Mouse (Mus musculus): ENCODE results near the gene Cflar. TPM values are rescaled to one million over a fixed set of nuclear protein-coding genes. Genes with fewer than 3 reads are reported as not detected.

Cflar gene
- total RNA-seq, 1 experiment = 16.4 TPM

DNA sequence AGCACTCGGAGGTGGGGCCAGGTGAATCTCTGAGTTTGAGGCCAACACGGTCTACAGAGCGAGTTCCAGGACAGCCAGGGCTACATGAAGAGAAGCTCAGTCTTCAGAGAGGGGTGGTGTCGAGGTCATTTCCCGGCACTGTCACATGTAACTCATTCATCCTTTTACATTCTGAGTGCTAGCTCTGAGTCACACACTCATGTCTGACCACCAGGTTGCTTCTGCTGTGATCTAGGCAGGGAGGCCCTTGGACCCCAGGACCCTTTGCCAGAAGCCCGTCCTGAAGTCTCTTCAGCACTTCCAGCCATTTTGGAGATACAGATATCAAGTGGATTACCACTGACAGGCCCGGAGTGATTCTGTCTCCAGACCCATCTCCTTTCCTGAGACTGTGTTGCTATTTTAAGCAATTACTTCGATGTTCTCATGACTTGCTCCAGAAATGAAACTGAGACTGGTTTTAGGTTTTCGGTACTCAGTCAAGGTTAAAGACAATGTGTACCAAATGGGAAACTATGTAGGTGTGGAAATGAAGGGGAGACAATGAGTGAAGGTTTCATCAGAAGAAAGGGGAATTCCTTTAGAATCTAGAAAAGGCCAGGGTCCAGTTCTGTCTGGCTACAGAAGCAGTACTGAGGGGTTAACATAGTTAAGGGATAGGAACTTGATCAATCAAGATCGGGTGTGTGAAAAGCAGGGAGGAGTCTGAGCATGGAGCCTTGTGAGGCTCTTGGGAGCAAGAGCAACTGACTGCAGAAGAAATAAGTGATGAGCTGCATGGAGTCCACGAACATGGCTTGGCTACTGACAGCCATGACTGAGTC lies 11.0 kb downstream of the Cflar start:
- Histone ChIP-seq H3K4me1 (ENCODE audit: control insufficient read depth in 2 of 2, insufficient read depth in 2 of 2, low read length in 2 of 2, poor library complexity in 1 of 2) (peaks cover 4 to 5% of the 10 kb centered on the region in 2 experiments; a peak in 1 of 4 replicates), H3K9me3 (ENCODE audit: control insufficient read depth, insufficient read depth, low read depth, low read length) (no peaks in the 10 kb centered on the region), H3K36me3 (ENCODE audit: control insufficient read depth, insufficient read depth, low read length, poor library complexity, severe bottlenecking) (no peaks in the 10 kb centered on the region), H3K4me3 (ENCODE audit: insufficient read depth in 1 of 2, low read depth in 1 of 2, low read length in 2 of 2, poor library complexity in 1 of 2, severe bottlenecking in 1 of 2) (no peak overlapping the region), H3K9ac (ENCODE audit: insufficient read depth, low read depth, low read length, poor library complexity, severe bottlenecking) (no peak overlapping the region), H3K27ac (ENCODE audit: insufficient read depth, low read depth, low read length, poor library complexity, severe bottlenecking) (no peak overlapping the region)
- DNase-seq (ENCODE audit: low read depth, low spot score) = no peak
- in situ Hi-C loops (cut with MboI; ENCODE audit: low sequenced_read_pairs in 2 of 2, unreplicated experiment in 2 of 2) = no loop called here
- TF ChIP-seq ZC3H11A (IDR thresholded peaks at IDR 0.05; ENCODE audit: borderline replicate concordance, low read depth, low read length) = no peak

DNA sequence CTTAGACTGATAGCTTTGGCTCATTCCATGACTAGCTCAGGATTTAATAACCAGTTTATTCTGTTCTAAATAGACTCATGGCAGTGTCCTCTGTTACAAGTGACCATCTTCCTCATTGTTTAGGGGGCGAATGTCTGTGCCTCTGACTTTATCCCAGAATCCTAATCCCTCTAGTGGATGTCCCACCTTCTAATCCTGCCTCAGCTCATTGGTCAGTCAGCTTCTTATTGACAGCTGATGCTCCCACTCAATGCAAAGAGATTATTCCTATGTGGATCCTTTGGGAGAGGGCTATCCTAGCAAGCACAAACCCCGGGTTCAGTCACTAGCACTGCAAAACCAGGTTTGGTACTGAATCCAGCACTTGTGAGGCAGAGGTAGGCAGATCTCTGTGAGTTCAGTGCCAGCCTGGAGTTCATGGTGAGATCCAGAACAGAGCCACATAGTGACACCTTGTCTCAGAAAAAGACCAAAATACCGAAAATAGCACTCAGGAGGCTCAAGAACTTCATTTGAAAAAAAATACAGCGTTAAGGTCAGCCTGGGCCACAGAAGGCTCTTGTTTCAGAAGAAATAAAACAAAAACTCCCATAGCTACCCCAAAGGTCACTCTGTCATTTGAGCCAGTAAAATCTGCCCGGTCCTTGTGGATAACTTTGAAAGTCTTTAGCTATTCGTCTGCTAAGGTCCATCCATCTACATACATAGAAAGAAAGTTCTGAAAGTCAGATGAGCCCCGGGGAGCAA lies 11.9 kb downstream of the Cflar start:
- no peak for DNase-seq (ENCODE audit: low read depth, low spot score)
- no peak for TF ChIP-seq ZC3H11A (IDR thresholded peaks at IDR 0.05; ENCODE audit: borderline replicate concordance, low read depth, low read length)
- TF ChIP-seq ZNF384 (IDR thresholded peaks at IDR 0.05; ENCODE audit: low read depth, low read length) = no peak
- TF ChIP-seq HCFC1 (IDR thresholded peaks at IDR 0.05; ENCODE audit: borderline replicate concordance, insufficient read depth, low read length) = no peak
- TF ChIP-seq CHD2 (IDR thresholded peaks at IDR 0.05; ENCODE audit: low read depth, low read length) = no peak
- no peak for TF ChIP-seq MAFK (IDR thresholded peaks at IDR 0.05; ENCODE audit: insufficient read depth, low read depth, low read length)
- no peak overlapping the region for H3K27ac ChIP-seq (ENCODE audit: insufficient read depth, low read depth, low read length, poor library complexity, severe bottlenecking)
- in situ Hi-C loops (cut with MboI; ENCODE audit: low sequenced_read_pairs in 2 of 2, unreplicated experiment in 2 of 2) = no loop called here
- H3K9me3 ChIP-seq (ENCODE audit: control insufficient read depth, insufficient read depth, low read depth, low read length) = no peaks in the 10 kb centered on the region
- no peak overlapping the region for H3K9ac ChIP-seq (ENCODE audit: insufficient read depth, low read depth, low read length, poor library complexity, severe bottlenecking)
- H3K36me3 ChIP-seq (ENCODE audit: control insufficient read depth, insufficient read depth, low read length, poor library complexity, severe bottlenecking) = no peaks in the 10 kb centered on the region
- no peak overlapping the region for H3K4me3 ChIP-seq (ENCODE audit: insufficient read depth in 1 of 2, low read depth in 1 of 2, low read length in 2 of 2, poor library complexity in 1 of 2, severe bottlenecking in 1 of 2)
- peaks cover 4 to 5% of the 10 kb centered on the region in 2 experiments; a peak in 1 of 4 replicates for H3K4me1 ChIP-seq (ENCODE audit: control insufficient read depth in 2 of 2, insufficient read depth in 2 of 2, low read length in 2 of 2, poor library complexity in 1 of 2)

DNA sequence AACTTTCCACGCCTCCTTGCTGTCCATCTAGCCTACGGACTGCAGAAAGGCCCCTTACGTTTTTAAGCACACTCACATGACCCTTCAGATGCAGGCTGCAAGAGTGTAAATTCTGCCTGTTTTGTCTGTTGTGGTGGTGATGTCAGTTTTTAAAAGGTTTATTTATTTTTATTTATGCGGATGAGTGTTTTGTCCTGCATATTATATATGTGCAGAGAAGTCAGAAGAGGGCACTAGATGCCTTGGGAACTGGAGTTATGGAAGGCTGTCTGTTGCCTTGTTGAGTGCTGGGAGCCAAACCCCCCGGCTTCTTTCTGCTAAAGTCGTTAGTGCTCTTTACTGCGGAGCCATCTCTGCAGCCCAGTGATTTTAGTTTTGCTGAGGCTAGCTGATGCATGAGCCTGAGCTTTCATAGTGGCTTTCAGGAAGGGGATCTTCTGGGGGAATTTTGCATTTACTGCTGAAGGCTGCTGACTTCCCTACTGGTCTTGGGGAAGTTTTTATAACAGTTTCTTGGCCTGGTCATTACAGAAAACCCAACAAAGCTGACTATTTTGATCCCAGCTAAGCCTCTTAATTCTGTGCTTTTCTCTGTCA lies 12.6 kb downstream of the Cflar start:
- no peaks in the 10 kb centered on the region for H3K36me3 ChIP-seq (ENCODE audit: control insufficient read depth, insufficient read depth, low read length, poor library complexity, severe bottlenecking)
- in situ Hi-C loops (cut with MboI; ENCODE audit: low sequenced_read_pairs in 2 of 2, unreplicated experiment in 2 of 2) = no loop called here
- no peak for DNase-seq (ENCODE audit: low read depth, low spot score)
- no peak overlapping the region for H3K9ac ChIP-seq (ENCODE audit: insufficient read depth, low read depth, low read length, poor library complexity, severe bottlenecking)
- H3K4me1 ChIP-seq (ENCODE audit: control insufficient read depth in 2 of 2, insufficient read depth in 2 of 2, low read length in 2 of 2, poor library complexity in 1 of 2) = peaks cover 4 to 5% of the 10 kb centered on the region in 2 experiments; a peak in 1 of 4 replicates
- H3K9me3 ChIP-seq (ENCODE audit: control insufficient read depth, insufficient read depth, low read depth, low read length) = no peaks in the 10 kb centered on the region
- no peak overlapping the region for H3K4me3 ChIP-seq (ENCODE audit: insufficient read depth in 1 of 2, low read depth in 1 of 2, low read length in 2 of 2, poor library complexity in 1 of 2, severe bottlenecking in 1 of 2)
- TF ChIP-seq HCFC1 (IDR thresholded peaks at IDR 0.05; ENCODE audit: borderline replicate concordance, insufficient read depth, low read length) = no peak
- no peak for TF ChIP-seq CHD2 (IDR thresholded peaks at IDR 0.05; ENCODE audit: low read depth, low read length)
- TF ChIP-seq MAFK (IDR thresholded peaks at IDR 0.05; ENCODE audit: insufficient read depth, low read depth, low read length) = no peak
- TF ChIP-seq ZNF384 (IDR thresholded peaks at IDR 0.05; ENCODE audit: low read depth, low read length) = no peak
- no peak for TF ChIP-seq ZC3H11A (IDR thresholded peaks at IDR 0.05; ENCODE audit: borderline replicate concordance, low read depth, low read length)
- H3K27ac ChIP-seq (ENCODE audit: insufficient read depth, low read depth, low read length, poor library complexity, severe bottlenecking) = no peak overlapping the region

DNA sequence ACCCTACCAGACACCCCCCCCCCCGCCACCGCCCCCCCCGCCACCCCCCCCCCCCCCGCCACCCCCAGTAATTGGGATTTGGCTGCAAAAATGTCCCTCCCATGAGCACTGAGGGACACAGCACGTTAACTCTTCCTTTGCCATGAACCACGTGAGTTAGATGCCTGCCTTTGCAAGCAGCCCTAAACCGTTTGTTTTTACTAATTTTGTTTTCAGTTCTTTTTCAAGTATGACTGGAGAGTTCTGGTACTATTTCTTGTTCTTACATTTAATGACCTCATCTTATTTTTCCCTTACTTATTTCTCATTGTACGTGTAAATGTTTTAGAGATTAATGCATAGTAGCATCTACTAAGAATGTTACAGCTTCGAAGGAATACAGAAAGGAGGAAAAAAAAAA lies 13.2 kb downstream of the Cflar start:
- no peak overlapping the region for H3K4me3 ChIP-seq (ENCODE audit: insufficient read depth in 1 of 2, low read depth in 1 of 2, low read length in 2 of 2, poor library complexity in 1 of 2, severe bottlenecking in 1 of 2)
- DNase-seq (ENCODE audit: low read depth, low spot score) = no peak
- in situ Hi-C loops (cut with MboI; ENCODE audit: low sequenced_read_pairs in 2 of 2, unreplicated experiment in 2 of 2) = no loop called here
- peaks cover 4 to 5% of the 10 kb centered on the region in 2 experiments; a peak in 1 of 4 replicates for H3K4me1 ChIP-seq (ENCODE audit: control insufficient read depth in 2 of 2, insufficient read depth in 2 of 2, low read length in 2 of 2, poor library complexity in 1 of 2)
- no peaks in the 10 kb centered on the region for H3K9me3 ChIP-seq (ENCODE audit: control insufficient read depth, insufficient read depth, low read depth, low read length)
- no peaks in the 10 kb centered on the region for H3K36me3 ChIP-seq (ENCODE audit: control insufficient read depth, insufficient read depth, low read length, poor library complexity, severe bottlenecking)
- H3K27ac ChIP-seq (ENCODE audit: insufficient read depth, low read depth, low read length, poor library complexity, severe bottlenecking) = no peak overlapping the region
- TF ChIP-seq ZC3H11A (IDR thresholded peaks at IDR 0.05; ENCODE audit: borderline replicate concordance, low read depth, low read length) (no peak), ZNF384 (IDR thresholded peaks at IDR 0.05; ENCODE audit: low read depth, low read length) (no peak), MAFK (IDR thresholded peaks at IDR 0.05; ENCODE audit: insufficient read depth, low read depth, low read length) (no peak), HCFC1 (IDR thresholded peaks at IDR 0.05; ENCODE audit: borderline replicate concordance, insufficient read depth, low read length) (no peak), CHD2 (IDR thresholded peaks at IDR 0.05; ENCODE audit: low read depth, low read length) (no peak)
- H3K9ac ChIP-seq (ENCODE audit: insufficient read depth, low read depth, low read length, poor library complexity, severe bottlenecking) = no peak overlapping the region

Measured in ES-E14 (cell line).